Mouse (Mus musculus) heart, embryonic 13.5 days (tissue): ENCODE data around the gene Dcaf15. TPM values are rescaled to one million over a fixed set of nuclear protein-coding genes. Genes with fewer than 3 reads are reported as not detected.

Experiments used
- ATAC-seq: fragments of 200-750 bp; cut with Nextera tagmentation; 2 replicates; pipeline ENCODE4 v1.8.0; 2017; ENCODE audit warnings: moderate TSS enrichment; ENCODE audit not compliant: insufficient number of reproducible peaks, low FRiP score, low TSS enrichment; ENCODE audit errors: extremely low read depth
- H3K27ac ChIP-seq: fragments of 300-500 bp; sonication (generic); replicated peaks from 2 replicates; pipeline ENCODE4 v1.5.1; 2015; ENCODE audit warnings: moderate library complexity, mild to moderate bottlenecking, inconsistent platforms
- H3K27me3 ChIP-seq: fragments of 300-500 bp; sonication (generic); replicated peaks from 2 replicates; pipeline ENCODE4 v1.6.1; 2015; ENCODE audit warnings: mild to moderate bottlenecking, inconsistent platforms
- H3K36me3 ChIP-seq: fragments of 300-500 bp; sonication (generic); 2 replicates; pipeline ENCODE4 v1.6.1; 2015; ENCODE audit warnings: mild to moderate bottlenecking, inconsistent platforms
- H3K4me1 ChIP-seq: fragments of 300-500 bp; sonication (generic); 2 replicates; pipeline ENCODE4 v1.6.1; 2015; ENCODE audit warnings: inconsistent platforms
- H3K4me2 ChIP-seq: fragments of 300-500 bp; sonication (generic); 2 replicates; pipeline ENCODE4 v1.6.1; 2015; ENCODE audit warnings: inconsistent platforms, mild to moderate bottlenecking, moderate library complexity
- H3K4me3 ChIP-seq: fragments of 300-500 bp; sonication (generic); 2 replicates; pipeline ENCODE4 v1.5.1; 2015; ENCODE audit warnings: moderate library complexity, mild to moderate bottlenecking, inconsistent platforms
- H3K9ac ChIP-seq: fragments of 300-500 bp; sonication (generic); 2 replicates; pipeline ENCODE4 v1.6.1; 2015; ENCODE audit warnings: inconsistent platforms, mild to moderate bottlenecking, moderate library complexity
- H3K9me3 ChIP-seq: fragments of 300-500 bp; sonication (generic); 2 replicates; pipeline ENCODE4 v1.6.1; 2016; ENCODE audit warnings: inconsistent platforms
- WGBS: fragments of 180-500 bp; shearing (Covaris S2); methylation state at CpG from one replicate; pipeline ENCODE4 v1.1.7; 2015; ENCODE audit warnings: mixed read lengths; 5-methylcytosine and 5-hydroxymethylcytosine counted together
- polyA plus RNA-seq: library from polyadenylated mRNA; unstranded; fragments of >200 nt; fragmentation: Nextera tagmentation; extraction: Ambion mirVana; gene quantifications from 2 replicates; pipeline ENCODE4 v1.2.1, GENCODE M21; 2015

Gene Dcaf15
- 7.6 TPM in 2 replicates for polyA plus RNA-seq

- Histone ChIP-seq H3K4me2 (peak within 1 kb of the TSS; percentile 87), H3K9ac (peak within 1 kb of the TSS; percentile 83), H3K9me3 (peaks cover 4% of the 10 kb centered on the region; the same call in 1 of the 2 replicates), H3K4me1 (peaks cover 28% of the 10 kb centered on the region), H3K27me3 (no peaks in the 10 kb centered on the region), H3K4me3 (peak within 1 kb of the TSS; percentile 63), H3K36me3 (peaks cover 29% of the 10 kb centered on the region), H3K27ac (peak within 1 kb of the TSS; percentile 81)
- peak; percentile 89 for ATAC-seq
- 8% methylated on average over 42 of the region's 42 CpGs for WGBS
Measured at GRCm38 (mm10) chr8:84104697-84105609, at the start of gene Dcaf15. Gene Dcaf15, minus strand, starts transcription at chr8:84104768.

- no peak overlapping the region for H3K4me2 ChIP-seq
- H3K9ac ChIP-seq = no peak overlapping the region
- peaks cover 3% of the 10 kb centered on the region for H3K36me3 ChIP-seq
- no peaks in the 10 kb centered on the region for H3K27me3 ChIP-seq
- no peak overlapping the region for H3K4me3 ChIP-seq
- ATAC-seq = no peak
- no peak overlapping the region for H3K27ac ChIP-seq
- no peaks in the 10 kb centered on the region for H3K9me3 ChIP-seq
- WGBS = 76% methylated on average over 3 of the region's 3 CpGs
- H3K4me1 ChIP-seq = peaks cover 27% of the 10 kb centered on the region
Measured at GRCm38 (mm10) chr8:84149181-84149580, 44.6 kb upstream of the Dcaf15 start.

GRCm38 (mm10) chr8:84148531-84148850 lies 43.9 kb upstream of the Dcaf15 start:
- WGBS = 61% methylated on average over 5 of the region's 5 CpGs
- Histone ChIP-seq H3K36me3 (peaks cover 10% of the 10 kb centered on the region), H3K4me1 (peaks cover 27% of the 10 kb centered on the region), H3K27me3 (no peaks in the 10 kb centered on the region), H3K9me3 (no peaks in the 10 kb centered on the region), H3K9ac (peak overlapping the region; percentile 50; the same call in 1 of the 2 replicates), H3K4me3 (peak overlapping the region; percentile 82), H3K4me2 (peak overlapping the region; percentile 97), H3K27ac (no peak overlapping the region)
- no peak for ATAC-seq

DNA sequence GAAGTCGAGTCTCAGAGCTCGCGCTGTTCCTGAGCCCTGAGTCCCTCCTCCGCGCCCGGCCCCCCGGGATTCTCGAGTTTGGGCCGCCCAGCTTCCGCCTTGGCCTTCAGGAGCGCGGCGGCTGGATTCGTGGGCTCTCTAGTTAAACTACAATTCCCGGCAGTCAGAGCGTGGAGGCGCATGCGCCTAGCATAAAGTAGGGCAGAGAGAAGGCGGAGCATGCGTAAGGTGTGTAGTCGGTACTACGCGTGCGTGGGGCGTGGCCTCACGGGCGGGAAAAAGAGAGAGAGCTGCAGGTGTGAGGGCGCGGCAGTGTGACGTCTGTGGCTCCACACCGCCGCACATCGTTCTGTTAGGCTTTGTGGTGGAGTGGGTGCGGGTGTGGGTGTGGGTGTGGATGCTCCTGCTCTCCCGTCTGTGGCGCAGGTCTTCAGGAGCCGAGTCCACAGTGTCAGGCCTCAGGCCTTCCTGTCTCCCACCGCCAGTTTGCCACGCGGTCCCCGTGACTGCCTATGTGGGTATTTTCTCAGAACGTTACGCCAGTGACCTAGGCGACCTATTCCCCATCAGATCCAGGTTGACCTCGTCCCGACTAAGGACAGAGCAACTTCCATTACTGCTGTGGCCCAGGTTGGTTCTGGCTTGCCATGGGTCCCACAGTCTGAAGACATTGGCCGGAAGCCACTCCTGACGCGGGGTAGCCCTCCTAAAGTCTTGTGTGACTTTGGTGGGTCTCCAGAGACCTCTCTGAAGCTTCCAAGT lies 43.4 kb upstream of the Dcaf15 start, which contains the start of the genes Cc2d1a and 4930432K21Rik:
Gene Cc2d1a, minus strand, starts transcription at position 168 of the 762 bp plus-strand sequence.
Gene 4930432K21Rik, plus strand, starts transcription at position 257 of the 762 bp plus-strand sequence.
- Histone ChIP-seq H3K4me2 (peak within 1 kb of the TSS; percentile 97), H3K9me3 (no peaks in the 10 kb centered on the region), H3K36me3 (peaks cover 15% of the 10 kb centered on the region), H3K4me1 (peaks cover 27% of the 10 kb centered on the region), H3K9ac (peak within 1 kb of the TSS; percentile 97), H3K27me3 (no peaks in the 10 kb centered on the region), H3K27ac (0 out of 2 replicates have a peak within 1 kb of the TSS, but pooled peaks have one; percentile 20), H3K4me3 (peak within 1 kb of the TSS; percentile 82)
- peak; percentile 88 for ATAC-seq
- 16% methylated on average over 49 of the region's 49 CpGs for WGBS

DNA sequence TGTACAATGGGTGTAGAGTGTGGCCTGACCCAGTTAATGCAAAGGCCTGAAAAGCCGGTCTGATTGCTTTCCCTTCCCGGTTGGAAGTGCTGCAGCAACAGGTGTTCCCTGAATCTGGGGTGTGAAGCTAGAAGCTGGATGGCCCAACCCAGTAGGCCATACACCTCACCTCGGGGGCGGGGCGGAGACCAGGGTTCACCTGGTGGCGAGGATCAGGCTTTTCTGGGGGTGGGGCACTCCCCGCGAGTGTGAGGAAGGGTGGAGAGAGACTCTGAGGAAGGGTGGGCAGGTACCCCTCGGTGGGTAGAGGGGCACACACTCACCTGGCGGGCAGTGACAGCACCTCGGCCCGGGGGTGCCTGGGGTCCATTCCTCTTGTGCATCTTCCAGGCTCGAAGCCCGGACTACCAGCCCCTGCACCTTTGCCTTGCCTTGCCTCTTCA lies 42.8 kb upstream of the Dcaf15 start:
- Histone ChIP-seq H3K9ac (peak overlapping the region; percentile 97), H3K4me2 (peak overlapping the region; percentile 97), H3K36me3 (peaks cover 21% of the 10 kb centered on the region), H3K9me3 (no peaks in the 10 kb centered on the region), H3K27me3 (no peaks in the 10 kb centered on the region), H3K4me1 (peaks cover 27% of the 10 kb centered on the region), H3K27ac (0 out of 2 replicates have a peak overlapping the region, but pooled peaks have one; percentile 20), H3K4me3 (peak overlapping the region; percentile 82)
- 7% methylated on average over 14 of the region's 14 CpGs for WGBS
- ATAC-seq = peak; percentile 23; the same call in 1 of the 2 replicates

DNA sequence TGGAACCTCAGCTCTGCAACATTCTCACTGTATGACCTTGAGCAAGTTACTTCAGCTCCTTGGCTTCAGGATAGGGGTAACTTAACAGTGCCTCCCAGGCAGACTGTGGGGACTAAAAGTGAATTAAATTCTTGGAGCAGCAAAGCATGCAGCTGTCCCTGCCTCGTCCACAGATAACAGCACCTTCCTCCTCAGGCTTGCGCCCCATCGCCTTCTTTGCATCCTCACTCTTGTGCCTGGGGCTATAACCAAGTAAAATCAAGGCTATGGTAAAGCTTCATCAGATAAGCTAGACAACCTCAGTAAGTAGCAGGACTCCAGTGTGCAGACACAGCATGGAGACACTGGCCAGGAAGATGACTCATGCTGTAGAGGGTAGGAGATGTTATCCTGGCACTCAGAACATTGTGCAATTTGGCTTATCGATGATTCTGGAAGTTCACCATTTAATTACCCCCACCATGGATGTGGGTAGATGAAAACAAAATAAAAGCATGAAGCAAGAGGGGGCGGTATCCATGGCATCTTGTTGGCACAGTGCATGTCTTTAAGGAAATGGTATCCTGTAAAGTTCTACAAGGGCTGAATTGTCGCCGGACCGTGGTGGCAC lies 40.2 kb upstream of the Dcaf15 start:
- no peaks in the 10 kb centered on the region for H3K27me3 ChIP-seq
- H3K36me3 ChIP-seq = peaks cover 47% of the 10 kb centered on the region
- H3K4me3 ChIP-seq = no peak overlapping the region
- H3K9me3 ChIP-seq = no peaks in the 10 kb centered on the region
- H3K4me2 ChIP-seq = no peak overlapping the region
- WGBS = 83% methylated on average over 8 of the region's 8 CpGs
- H3K4me1 ChIP-seq = peaks cover 27% of the 10 kb centered on the region
- no peak overlapping the region for H3K27ac ChIP-seq
- no peak for ATAC-seq
- no peak overlapping the region for H3K9ac ChIP-seq

- no peak overlapping the region for H3K4me3 ChIP-seq
- no peak for ATAC-seq
- H3K4me2 ChIP-seq = no peak overlapping the region
- H3K9ac ChIP-seq = no peak overlapping the region
- H3K4me1 ChIP-seq = peaks cover 4% of the 10 kb centered on the region; the same call in 1 of the 2 replicates
- no peaks in the 10 kb centered on the region for H3K27me3 ChIP-seq
- WGBS = 81% methylated on average over 4 of the region's 4 CpGs
- peaks cover 86% of the 10 kb centered on the region for H3K36me3 ChIP-seq
- no peaks in the 10 kb centered on the region for H3K9me3 ChIP-seq
- H3K27ac ChIP-seq = no peak overlapping the region
Measured at GRCm38 (mm10) chr8:84140838-84141237, 36.3 kb upstream of the Dcaf15 start.

DNA sequence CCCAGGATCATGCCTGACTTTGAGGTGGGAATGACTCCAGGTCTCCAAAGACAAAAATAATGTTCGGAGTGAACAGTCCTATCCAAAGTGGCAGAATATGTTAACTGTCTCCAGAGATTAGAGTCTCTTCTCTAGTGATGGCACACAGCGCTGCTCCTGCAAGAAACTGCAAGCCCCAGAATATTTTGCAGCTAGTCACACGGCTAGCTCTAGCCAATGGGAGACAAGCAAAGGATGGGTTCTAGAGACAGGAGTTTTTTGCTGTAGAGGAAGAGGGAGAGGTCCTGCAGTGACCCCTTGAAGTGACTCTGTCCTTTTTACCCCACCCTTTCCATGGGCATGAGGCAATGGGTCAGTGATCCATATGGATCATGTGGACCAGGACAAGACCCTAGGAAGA lies 33.3 kb upstream of the Dcaf15 start:
- Histone ChIP-seq H3K36me3 (peaks cover 100% of the 10 kb centered on the region), H3K9ac (no peak overlapping the region), H3K4me3 (no peak overlapping the region), H3K9me3 (no peaks in the 10 kb centered on the region), H3K4me2 (no peak overlapping the region), H3K27me3 (no peaks in the 10 kb centered on the region), H3K27ac (no peak overlapping the region), H3K4me1 (no peaks in the 10 kb centered on the region)
- WGBS = 85% methylated on average over 3 of the region's 3 CpGs
- ATAC-seq = no peak

- H3K9ac ChIP-seq = no peak overlapping the region
- 73% methylated on average over 8 of the region's 8 CpGs for whole genome bisulfite sequencing
- no peaks in the 10 kb centered on the region for H3K4me1 ChIP-seq
- no peak for ATAC-seq
- peaks cover 23% of the 10 kb centered on the region for H3K27me3 ChIP-seq
- no peak overlapping the region for H3K27ac ChIP-seq
- H3K36me3 ChIP-seq = peaks cover 56% of the 10 kb centered on the region
- no peak overlapping the region for H3K4me3 ChIP-seq
- H3K4me2 ChIP-seq = no peak overlapping the region
- H3K9me3 ChIP-seq = no peaks in the 10 kb centered on the region
Measured at GRCm38 (mm10) chr8:84132225-84132624, 27.7 kb upstream of the Dcaf15 start.

GRCm38 (mm10) chr8:84130806-84131205 lies 26.2 kb upstream of the Dcaf15 start:
- no peak for ATAC-seq
- Histone ChIP-seq H3K27me3 (peaks cover 25% of the 10 kb centered on the region), H3K27ac (no peak overlapping the region), H3K9me3 (no peaks in the 10 kb centered on the region), H3K4me3 (no peak overlapping the region), H3K36me3 (peaks cover 42% of the 10 kb centered on the region), H3K4me2 (no peak overlapping the region), H3K9ac (no peak overlapping the region; the same call in 1 of the 2 replicates), H3K4me1 (no peaks in the 10 kb centered on the region)
- 42% methylated on average over 30 of the region's 30 CpGs for WGBS

DNA sequence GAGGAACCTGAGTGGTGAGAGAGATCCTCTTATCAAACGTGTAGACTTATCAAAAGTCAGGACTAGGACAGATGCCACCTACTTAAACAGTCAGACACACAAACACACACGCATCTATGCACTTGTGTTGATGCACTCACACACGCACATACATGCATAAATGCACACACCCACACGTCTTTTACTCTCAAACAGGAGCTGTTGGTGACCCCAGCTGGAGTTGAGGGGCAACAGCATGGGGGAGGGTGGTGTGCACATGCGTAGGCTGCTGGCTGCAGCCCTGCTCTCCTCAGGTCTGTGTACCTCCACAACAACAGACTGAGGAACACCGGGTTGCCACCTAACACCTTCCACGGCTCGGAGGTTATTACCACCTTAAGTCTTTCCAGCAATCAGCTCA lies 23.7 kb upstream of the Dcaf15 start:
- H3K36me3 ChIP-seq = peaks cover 17% of the 10 kb centered on the region
- WGBS = 50% methylated on average over 8 of the region's 8 CpGs
- H3K4me1 ChIP-seq = no peaks in the 10 kb centered on the region
- no peak overlapping the region for H3K9ac ChIP-seq
- ATAC-seq = no peak
- no peak overlapping the region for H3K27ac ChIP-seq
- peaks cover 25% of the 10 kb centered on the region for H3K27me3 ChIP-seq
- no peaks in the 10 kb centered on the region for H3K9me3 ChIP-seq
- no peak overlapping the region for H3K4me3 ChIP-seq
- H3K4me2 ChIP-seq = no peak overlapping the region
